ENCODE assay signal across 10 mouse cellular contexts in genomic region chr17:71909107-71909506, GRCm38 (mm10).
DNase-seq lines count a peak whose midpoint lies in the region; TF ChIP-seq lines count a peak whose summit lies in the region.
"Had no signal": no experiment of that assay in that cellular context is flagged by ENCODE, and none has a peak within 500 bp of the region (broad histone marks: within the 10 kb centered on the region; RNA-seq: fewer than 3 reads in every experiment).

No protein-coding gene starts in this region.

- no peaks in the 10 kb centered on the region for H3K9me3 ChIP-seq in limb, embryonic 10.5 days (replicated peaks)
- H3K9me3 ChIP-seq: embryonic facial prominence, embryonic 13.5 days; neural tube, embryonic 13.5 days had no signal

- peak; percentile 25 to 30 for DNase-seq in cerebellum, adult 18-20 months
- DNase-seq in cerebellum, adult 9-11 months: no peak
- DNase-seq in left cerebral cortex, adult 2 months (ENCODE audit: extremely low spot score in 1 of 2, low spot score in 2 of 2): peak in 1 of 2 experiments; percentile 13
- DNase-seq in left cerebral cortex, postnatal 36 days (ENCODE audit: low spot score in 2 of 2): no peak
- DNase-seq in adrenal gland, postnatal 25 days: peak; percentile 42
- DNase-seq in induced T-regulatory cell, adult 2 months (ENCODE audit: low read depth): peak; percentile 1
- DNase-seq in layer of hippocampus, adult 9-11 months: no peak
- DNase-seq in limb, embryonic 10.5 days (ENCODE audit: low spot score): no peak

- H3K27ac ChIP-seq in left cerebral cortex, adult 2 months: no peak overlapping the region
- no peak overlapping the region for H3K27ac ChIP-seq in limb, embryonic 10.5 days
- H3K27ac ChIP-seq: embryonic facial prominence, embryonic 13.5 days; neural tube, embryonic 13.5 days had no signal

- no peaks in the 10 kb centered on the region for H3K27me3 ChIP-seq in limb, embryonic 10.5 days (ENCODE audit: low read depth, poor library complexity, severe bottlenecking)
- H3K27me3 ChIP-seq: embryonic facial prominence, embryonic 13.5 days; neural tube, embryonic 13.5 days had no signal

- 48% methylated on average over 3 of the region's 3 CpGs for WGBS in limb, embryonic 10.5 days

- no peaks in the 10 kb centered on the region for H3K4me1 ChIP-seq in limb, embryonic 10.5 days
- H3K4me1 ChIP-seq: embryonic facial prominence, embryonic 13.5 days; neural tube, embryonic 13.5 days had no signal

- intact Hi-C loops in left cerebral cortex, adult 2 months (cut with DNase I): no loop called here
- intact Hi-C loops in left cerebral cortex, postnatal 36 days (cut with DNase I): no loop called here

- no peak overlapping the region for H3K4me3 ChIP-seq in left cerebral cortex, adult 2 months
- H3K4me3 ChIP-seq in limb, embryonic 10.5 days: no peak overlapping the region
- H3K4me3 ChIP-seq: embryonic facial prominence, embryonic 13.5 days; neural tube, embryonic 13.5 days had no signal

- no peaks in the 10 kb centered on the region for H3K36me3 ChIP-seq in limb, embryonic 10.5 days
- H3K36me3 ChIP-seq: embryonic facial prominence, embryonic 13.5 days; neural tube, embryonic 13.5 days had no signal

- peak; percentile 56 for TF ChIP-seq CTCF in left cerebral cortex, adult 2 months (IDR thresholded peaks at IDR 0.05)

Comparison
In these comparisons a context has a peak if more than half of its experiments do, and no peak if none do; other contexts are left out.
1. DNase-seq: peak in cerebellum, adult 18-20 months (2 of 2), adrenal gland, postnatal 25 days (single experiment) and induced T-regulatory cell, adult 2 months (single experiment); none in cerebellum, adult 9-11 months (single experiment), left cerebral cortex, postnatal 36 days (0 of 2), layer of hippocampus, adult 9-11 months (single experiment) and limb, embryonic 10.5 days (single experiment).